Mouse (Mus musculus): ENCODE measurements around the gene Samt4.
"Not testable (repeated sequence)": the region's sequence is repeated elsewhere in the genome, so short reads cannot be mapped to it uniquely, and the experiment has no call there.

Gene Samt4

DNA sequence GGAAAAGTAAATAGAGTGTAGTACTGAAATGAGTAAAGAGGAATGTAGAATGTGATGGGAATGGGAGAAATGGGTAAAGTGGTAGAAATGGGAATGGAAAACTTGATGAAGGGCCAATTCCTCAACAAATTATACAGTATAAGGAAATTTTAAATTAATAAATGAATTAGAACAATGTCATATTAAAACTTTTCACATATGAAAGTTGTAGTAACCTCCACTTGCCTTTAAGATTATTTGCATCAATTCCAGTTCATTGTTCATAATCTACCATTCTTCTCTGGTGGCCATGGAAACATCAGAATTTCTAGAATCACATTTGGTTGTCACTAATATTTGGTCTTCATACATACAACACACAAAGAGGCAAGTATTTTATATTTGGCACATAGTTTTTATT lies at the start of gene Samt4:
TSS of gene Samt4 (plus strand) at position 301 of the 400 bp plus-strand sequence.
- no peak for DNase-seq (ENCODE audit: extremely low spot score, low spot score)

DNA sequence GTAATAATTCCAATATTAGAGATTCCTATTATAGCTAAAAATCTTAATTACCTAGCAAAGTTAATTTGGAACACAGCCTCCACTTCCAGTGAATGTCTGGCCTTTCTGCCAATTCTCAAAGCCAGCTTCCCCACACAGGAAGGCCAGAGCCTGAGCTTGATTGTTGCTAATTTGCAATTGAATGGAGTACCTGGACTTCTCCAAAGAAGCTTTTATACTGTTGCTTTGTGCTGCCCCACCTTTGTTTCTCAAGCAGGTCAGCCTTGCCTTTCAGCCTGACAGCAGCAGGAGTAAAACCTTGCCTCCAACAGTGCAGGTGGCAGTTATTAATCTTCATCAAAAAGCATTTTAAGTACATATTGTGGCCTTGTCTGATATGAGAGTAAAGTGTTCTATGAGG lies 38.1 kb upstream of the Samt4 start:
- DNase-seq (ENCODE audit: extremely low spot score, low spot score): not testable (repeated sequence)

DNA sequence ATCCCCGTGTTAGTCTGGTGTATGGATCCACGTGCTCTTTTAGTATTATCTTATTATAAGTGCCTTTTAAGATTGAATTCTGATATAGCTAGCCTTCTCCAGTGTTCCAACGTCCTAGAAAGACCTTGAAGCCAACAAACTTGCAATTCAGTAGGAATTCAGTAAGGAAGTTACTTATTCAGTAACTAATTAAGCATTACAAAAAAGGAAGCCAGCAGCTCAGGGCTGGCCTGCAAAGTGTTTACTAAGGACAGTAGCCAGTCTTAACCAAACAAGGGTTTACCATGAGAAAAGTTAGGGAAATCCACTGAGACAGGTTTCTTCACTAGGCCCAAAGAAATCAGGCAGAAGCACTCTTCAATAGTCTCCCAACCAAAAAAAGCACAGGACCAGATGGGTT lies 13.4 kb upstream of the Samt4 start:
- DNase-seq (ENCODE audit: extremely low spot score, low spot score): not testable (repeated sequence)

Measured in neural tube, embryonic 10.5 days (tissue).